ENCODE assay signal across 7 mouse cellular contexts in the genomic region with DNA sequence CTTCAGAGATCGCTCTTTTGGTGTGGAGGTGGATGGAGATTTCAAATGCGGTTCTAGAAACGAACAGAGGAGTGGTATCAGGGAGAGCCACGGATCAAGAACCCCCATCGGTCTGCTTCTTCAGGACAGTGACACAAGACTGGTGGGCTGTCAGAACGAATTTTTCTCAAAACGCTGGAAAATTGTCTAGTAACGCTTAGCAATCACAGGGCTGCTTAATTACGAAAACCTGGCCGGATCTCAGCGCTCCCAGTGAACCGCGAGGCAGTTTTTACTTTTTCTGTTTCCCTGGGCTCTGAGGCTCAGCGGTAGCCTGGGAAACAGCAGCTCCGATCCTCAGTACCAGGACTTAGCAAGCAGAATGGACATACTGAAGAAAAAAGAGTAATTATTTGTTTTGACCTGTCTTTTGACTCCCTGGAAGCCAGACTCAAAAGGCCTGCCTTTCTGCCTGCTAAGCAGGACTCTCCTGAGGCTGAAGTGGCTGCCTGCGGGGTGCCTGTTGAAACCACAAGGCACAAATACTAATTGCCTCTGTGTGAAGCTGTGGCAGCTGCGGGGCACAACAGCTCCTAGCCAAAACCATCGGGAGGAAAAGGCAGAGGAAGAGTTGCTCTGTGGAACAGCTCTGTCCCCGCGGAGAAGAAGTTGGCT.
DNase-seq lines count a peak whose midpoint lies in the region; ATAC-seq and TF ChIP-seq lines count a peak whose summit lies in the region.

No protein-coding gene starts in this region.

- no peaks in the 10 kb centered on the region for H3K27me3 ChIP-seq in lung, embryonic 16.5 days (ENCODE audit: control insufficient read depth, insufficient read depth, low read depth, low read length)
- H3K27me3 ChIP-seq in forebrain, embryonic 13.5 days, result peaks cover 2% of the 10 kb centered on the region; the same call in 1 of the 2 replicates
- H3K27me3 ChIP-seq in limb, embryonic 11.5 days (ENCODE audit: control insufficient read depth, insufficient read depth, low read length), result no peaks in the 10 kb centered on the region

- H3K4me3 ChIP-seq in lung, embryonic 16.5 days (ENCODE audit: low read length), result peak overlapping the region; percentile 19
- no peak overlapping the region for H3K4me3 ChIP-seq in lung, adult 2 months (replicated peaks; ENCODE audit: extremely low read depth, low read depth, low read length)
- H3K4me3 ChIP-seq in forebrain, embryonic 13.5 days, result peak overlapping the region; percentile 17
- H3K4me3 ChIP-seq in limb, embryonic 11.5 days (ENCODE audit: low read depth, low read length), result no peak overlapping the region

- DNase-seq in lung, adult 2 months, result no peak
- peak; percentile 37 for DNase-seq in limb, embryonic 11.5 days (ENCODE audit: low spot score)
- peak; percentile 74 for DNase-seq in retina, postnatal 1 day
- DNase-seq in spleen, adult 12 weeks (ENCODE audit: low spot score), result no peak
- no peak for DNase-seq in left cerebral cortex, adult 18-20 months (ENCODE audit: low spot score in 2 of 2)

- no peak overlapping the region for H3K9ac ChIP-seq in lung, embryonic 16.5 days (ENCODE audit: low read length)
- H3K9ac ChIP-seq in forebrain, embryonic 13.5 days, result peak overlapping the region; percentile 45
- H3K9ac ChIP-seq in limb, embryonic 11.5 days (ENCODE audit: low read length), result no peak overlapping the region

- H3K4me1 ChIP-seq in lung, embryonic 16.5 days (replicated peaks; ENCODE audit: control insufficient read depth, insufficient read depth, low read length), result no peaks in the 10 kb centered on the region
- H3K4me1 ChIP-seq in lung, adult 2 months (ENCODE audit: control insufficient read depth, insufficient read depth, low read length), result no peaks in the 10 kb centered on the region
- peaks cover 8% of the 10 kb centered on the region for H3K4me1 ChIP-seq in forebrain, embryonic 13.5 days
- no peaks in the 10 kb centered on the region for H3K4me1 ChIP-seq in limb, embryonic 11.5 days (ENCODE audit: control insufficient read depth, insufficient read depth, low read length)

- no peak overlapping the region for H3K27ac ChIP-seq in lung, embryonic 16.5 days (ENCODE audit: low read length)
- no peak overlapping the region for H3K27ac ChIP-seq in forebrain, embryonic 13.5 days
- no peak overlapping the region for H3K27ac ChIP-seq in limb, embryonic 11.5 days (replicated peaks; ENCODE audit: low read depth, low read length)

- 33% methylated on average over 20 of the region's 20 CpGs for WGBS in lung, embryonic 16.5 days
- WGBS in lung, adult 2 months, result 33% methylated on average over 20 of the region's 20 CpGs
- 10% methylated on average over 20 of the region's 20 CpGs for WGBS in forebrain, embryonic 13.5 days
- WGBS in limb, embryonic 11.5 days, result 34% methylated on average over 20 of the region's 20 CpGs

- H3K4me2 ChIP-seq in lung, embryonic 16.5 days (ENCODE audit: low read depth, low read length), result peak overlapping the region; percentile 35
- H3K4me2 ChIP-seq in forebrain, embryonic 13.5 days, result peak overlapping the region; percentile 56
- H3K4me2 ChIP-seq in limb, embryonic 11.5 days (ENCODE audit: low read depth, severe bottlenecking), result no peak overlapping the region; the same call in 1 of the 2 replicates

- no peak for TF ChIP-seq POLR2A in lung, adult 2 months (IDR thresholded peaks at IDR 0.05; ENCODE audit: borderline replicate concordance, extremely low read depth, low read depth, low read length)

- no peaks in the 10 kb centered on the region for H3K9me3 ChIP-seq in lung, embryonic 16.5 days (ENCODE audit: control insufficient read depth, low read length)
- no peaks in the 10 kb centered on the region for H3K9me3 ChIP-seq in forebrain, embryonic 13.5 days (replicated peaks)
- no peaks in the 10 kb centered on the region for H3K9me3 ChIP-seq in limb, embryonic 11.5 days (ENCODE audit: control insufficient read depth, low read length)

- no peak for ATAC-seq in lung, embryonic 16.5 days (ENCODE audit: low read depth)
- ATAC-seq in forebrain, embryonic 13.5 days, result peak; percentile 89
- 0 out of 2 replicates have a peak, but pooled peaks have one; percentile 47 for ATAC-seq in limb, embryonic 11.5 days (ENCODE audit: insufficient number of reproducible peaks, low FRiP score, low TSS enrichment, low read depth)

- TF ChIP-seq CTCF in lung, adult 2 months (IDR thresholded peaks at IDR 0.05; ENCODE audit: insufficient read depth, low read length), result no peak

- H3K36me3 ChIP-seq in lung, embryonic 16.5 days (ENCODE audit: control insufficient read depth, insufficient read depth, low read length), result no peaks in the 10 kb centered on the region
- H3K36me3 ChIP-seq in forebrain, embryonic 13.5 days (ENCODE audit: poor library complexity, severe bottlenecking), result no peaks in the 10 kb centered on the region
- no peaks in the 10 kb centered on the region for H3K36me3 ChIP-seq in limb, embryonic 11.5 days (ENCODE audit: control insufficient read depth, insufficient read depth, low read length)

Comparison
In these comparisons a context has a peak if more than half of its experiments do, and no peak if none do; other contexts are left out.
1. H3K4me3 ChIP-seq: peak in lung, embryonic 16.5 days (single experiment) and forebrain, embryonic 13.5 days (single experiment); none in lung, adult 2 months (single experiment) and limb, embryonic 11.5 days (single experiment).
2. DNase-seq: peak in limb, embryonic 11.5 days (single experiment) and retina, postnatal 1 day (single experiment); none in lung, adult 2 months (single experiment), spleen, adult 12 weeks (single experiment) and left cerebral cortex, adult 18-20 months (0 of 2).